Mouse (Mus musculus) ES-CJ7 (cell line): ENCODE measurements around the gene Kcna1.
A peak's percentile ranks its signal among the peaks of the same experiment; 100 is the strongest.

Experiments used
- DNase-seq: peaks from one replicate; pipeline ENCODE4 v3.0.0; 2011; ENCODE audit warnings: low read depth, low spot score

Kcna1 gene

DNA sequence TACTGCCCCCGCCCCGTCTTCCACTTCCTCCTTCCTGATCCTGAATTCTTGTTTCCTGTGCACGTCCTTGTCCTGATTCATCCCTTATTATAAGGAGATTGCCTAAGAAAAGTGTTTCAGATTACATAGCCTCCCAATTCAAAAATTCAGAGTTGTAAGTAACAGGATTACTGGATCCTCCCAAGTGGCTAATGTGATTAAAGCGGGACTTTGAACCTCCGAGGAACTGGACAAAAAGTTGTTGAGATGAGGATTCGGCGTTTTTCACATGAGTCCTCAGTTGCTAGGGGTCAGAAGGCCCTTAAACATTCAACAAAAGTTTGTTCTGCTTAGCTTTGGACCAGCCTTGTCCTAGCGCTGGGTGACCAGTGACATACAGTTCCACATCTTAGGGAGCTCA is at the start of gene Kcna1:
Gene Kcna1 (minus strand): TSS at position 4 of the 400 bp plus-strand sequence.
- DNase-seq = no peak

DNA sequence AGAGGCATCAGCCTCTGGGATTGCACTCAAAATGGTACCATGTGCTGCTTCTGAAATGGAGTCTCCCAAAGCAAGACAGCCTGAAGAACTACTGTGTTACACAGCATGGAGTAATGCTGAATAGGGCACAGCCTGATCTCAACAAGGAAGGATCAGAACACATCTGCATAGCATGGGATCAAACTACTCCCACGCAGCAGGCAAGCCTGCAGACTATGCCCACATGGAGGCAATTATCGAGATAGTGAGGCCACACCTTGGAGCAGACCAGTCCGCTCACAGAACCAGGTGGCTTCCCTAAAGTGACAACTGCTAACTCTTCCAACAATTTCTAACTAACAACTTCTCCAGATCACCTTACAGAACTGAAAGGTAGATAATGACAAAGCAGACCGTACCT is 40.9 kb upstream of the Kcna1 start:
- no peak for DNase-seq

DNA sequence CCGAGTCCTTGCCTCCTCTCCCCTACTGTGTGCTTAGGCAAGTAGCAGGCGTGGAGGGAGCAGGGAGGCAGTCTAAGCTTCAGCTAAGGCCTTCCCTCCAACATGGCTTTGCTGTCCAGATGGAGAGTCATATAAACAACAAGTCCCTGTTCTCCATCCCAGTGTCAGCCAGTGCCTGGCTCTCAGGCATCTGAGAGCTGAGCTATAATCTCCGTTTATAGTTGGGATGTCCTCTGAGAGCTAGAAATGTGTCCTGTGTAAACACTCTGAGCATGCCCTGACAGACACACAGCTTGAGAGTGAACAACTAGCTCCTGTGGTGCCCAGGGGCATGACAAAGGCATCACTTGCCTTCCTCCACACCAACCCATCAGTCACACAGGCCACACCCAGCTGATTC is 39.0 kb upstream of the Kcna1 start:
- no peak for DNase-seq

DNA sequence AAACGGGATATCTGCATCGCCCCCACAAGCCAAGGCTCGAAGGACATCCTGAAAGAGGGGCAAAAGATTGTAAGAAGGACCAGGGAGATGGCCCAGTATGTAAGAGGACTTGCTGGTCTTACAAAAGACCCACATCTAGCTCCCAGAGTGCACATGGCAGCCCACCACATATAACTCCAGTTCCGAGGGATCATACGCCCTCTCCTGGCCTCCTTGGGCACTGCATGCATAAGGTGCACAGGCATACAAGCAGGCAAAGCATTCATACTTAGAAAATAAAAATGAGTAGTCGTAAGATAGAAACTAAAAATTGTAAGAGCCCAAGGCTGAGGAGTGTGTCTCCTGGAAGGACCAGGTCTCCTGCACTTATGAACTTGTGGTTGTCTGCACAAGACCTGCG is 32.8 kb upstream of the Kcna1 start:
- DNase-seq = peak; percentile 48

DNA sequence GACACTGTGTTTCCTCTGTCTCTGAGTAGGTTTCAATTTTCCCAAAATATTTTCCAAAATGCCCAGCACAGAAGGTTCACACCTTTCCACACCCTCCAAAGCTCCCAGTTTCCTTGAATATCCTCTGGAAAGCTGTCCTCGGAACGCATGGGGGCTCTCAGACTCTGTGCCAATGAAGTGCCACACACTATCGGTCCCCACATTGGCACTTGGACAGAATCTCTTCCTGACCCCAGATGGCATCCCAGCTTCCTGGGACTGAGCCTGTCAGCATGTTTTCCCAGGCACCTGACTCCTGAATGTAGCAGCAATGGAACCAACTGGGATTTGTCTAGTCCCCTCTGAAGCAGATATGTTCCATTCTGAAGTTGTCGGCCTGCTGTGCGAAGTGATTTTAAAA is 20.8 kb upstream of the Kcna1 start:
- no peak for DNase-seq

DNA sequence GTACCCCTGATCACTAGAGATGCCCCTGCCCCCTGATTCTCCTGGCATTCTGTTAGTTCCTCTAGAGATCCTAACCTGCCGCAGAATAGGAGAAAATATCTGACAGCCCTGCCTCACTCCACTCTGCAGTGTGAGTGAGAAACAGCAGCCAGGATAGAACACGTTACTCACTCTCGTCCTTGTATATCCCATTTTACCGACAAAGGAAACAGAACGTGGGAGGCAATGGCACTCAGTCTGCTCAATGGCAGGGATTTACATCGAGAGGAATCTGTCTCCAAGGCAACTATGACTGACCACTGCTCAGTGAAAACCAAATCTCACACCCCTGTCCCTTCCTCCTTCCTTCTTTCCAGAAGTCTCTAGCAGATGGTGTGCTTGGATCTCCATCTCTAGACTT is 19.9 kb upstream of the Kcna1 start:
- DNase-seq = no peak

DNA sequence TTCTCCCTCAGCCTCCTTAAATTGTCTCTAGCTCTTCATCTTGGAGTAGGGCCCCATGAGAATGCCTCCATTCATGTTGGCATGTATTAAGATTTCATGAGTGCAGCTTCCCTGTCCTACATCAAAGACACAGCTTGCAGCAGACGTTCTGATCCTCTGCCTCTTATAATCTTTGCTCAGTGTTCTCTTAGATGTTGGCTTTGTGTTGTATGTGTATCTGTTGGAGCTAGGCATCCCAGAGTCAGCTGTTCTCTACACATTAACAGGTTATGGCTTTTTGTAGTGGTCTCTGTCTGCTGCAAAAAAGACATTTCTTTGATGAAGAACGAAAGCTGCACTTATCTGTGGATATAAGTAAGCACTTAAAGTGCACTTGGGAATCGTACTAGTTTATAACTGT is 18.4 kb upstream of the Kcna1 start:
- DNase-seq = no peak

DNA sequence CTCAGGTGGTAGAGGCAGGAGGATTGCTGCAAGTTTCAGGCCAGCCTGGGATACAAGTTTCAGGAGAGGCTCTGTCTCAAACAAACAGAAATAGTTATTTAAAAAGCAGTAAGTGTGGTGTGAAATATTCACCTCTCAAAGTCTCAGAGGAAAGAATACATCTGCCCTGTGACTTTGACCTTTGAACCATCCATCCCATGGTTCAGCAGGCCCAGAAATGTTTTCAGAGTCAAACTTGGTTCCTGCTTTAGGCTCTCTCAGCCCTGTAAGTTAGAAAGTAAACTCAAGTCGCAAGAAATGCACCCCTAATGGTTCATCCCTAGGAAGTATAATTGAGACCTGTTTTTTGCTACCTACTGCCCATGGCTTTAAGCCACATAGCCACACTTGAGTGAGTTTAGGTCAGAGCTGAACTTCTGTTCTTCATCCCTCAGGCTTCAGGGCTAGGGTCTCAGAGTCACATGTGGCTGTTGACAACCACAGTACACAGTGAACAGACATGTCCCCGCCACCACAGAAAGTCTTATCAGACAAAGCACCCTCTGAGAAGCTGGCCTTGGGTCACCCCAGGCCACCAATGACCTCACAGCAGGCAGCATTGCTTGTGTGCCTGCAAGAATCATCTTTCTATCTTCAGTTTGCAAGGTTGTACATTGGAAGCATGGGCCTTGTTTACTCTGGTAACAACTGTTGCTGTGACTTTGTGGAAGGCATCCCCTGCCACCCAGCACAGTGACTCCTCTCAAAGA is 11.6 kb upstream of the Kcna1 start:
- DNase-seq = no peak

DNA sequence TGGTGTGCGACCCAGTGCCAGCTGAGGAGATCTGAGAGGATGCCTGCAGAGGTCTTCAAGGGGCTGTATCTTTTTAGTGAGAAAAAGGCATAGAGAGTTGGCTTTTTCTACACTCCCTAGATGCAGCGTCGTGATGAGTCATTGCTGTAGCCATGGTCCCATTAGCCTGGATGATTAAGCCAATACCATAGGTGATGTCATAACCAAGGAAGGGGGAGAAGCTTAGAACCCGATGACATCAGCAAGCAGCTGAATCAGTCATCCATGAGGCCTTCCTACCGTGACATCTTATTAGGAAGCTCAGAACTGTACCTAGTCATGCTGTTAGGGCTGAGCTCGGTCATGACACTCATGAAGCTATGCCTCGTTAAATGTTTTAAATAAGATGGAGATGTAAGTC is 7.4 kb upstream of the Kcna1 start:
- DNase-seq = no peak

DNA sequence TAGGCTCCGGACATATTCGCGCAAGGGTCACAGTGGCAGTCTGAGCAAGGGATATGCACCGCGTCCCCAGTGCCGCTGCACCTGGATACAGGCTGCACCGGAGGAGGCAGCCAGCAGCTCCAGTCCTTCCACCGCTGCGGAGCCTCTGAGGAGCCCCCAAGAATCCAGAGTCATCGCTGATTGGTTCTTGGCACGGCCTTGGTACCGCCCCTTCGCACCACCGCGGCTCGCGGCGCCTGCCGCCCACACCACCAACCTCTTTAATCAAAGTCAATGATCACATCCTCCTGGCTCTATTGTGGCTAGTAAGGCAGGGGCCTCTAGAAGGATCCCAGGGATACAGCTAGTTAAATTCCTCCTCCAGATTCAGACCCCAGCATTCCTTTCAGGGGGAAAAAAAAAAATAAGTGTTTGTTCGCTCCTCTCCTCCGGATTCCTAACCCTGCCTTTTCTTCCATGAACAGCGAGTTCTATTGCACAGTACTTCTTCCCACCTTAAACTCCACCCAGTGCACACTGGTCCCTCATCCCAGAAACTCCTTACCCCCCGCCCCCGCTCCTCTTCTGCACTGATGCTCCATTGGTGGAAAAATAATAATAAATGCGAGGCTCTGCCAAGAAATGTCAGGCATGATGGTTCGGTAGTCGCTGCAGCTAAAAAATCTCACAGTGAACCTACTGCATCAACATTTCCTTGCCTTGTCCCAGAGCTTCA is 383 bp downstream of the Kcna1 start:
- peak; percentile 84 for DNase-seq

DNA sequence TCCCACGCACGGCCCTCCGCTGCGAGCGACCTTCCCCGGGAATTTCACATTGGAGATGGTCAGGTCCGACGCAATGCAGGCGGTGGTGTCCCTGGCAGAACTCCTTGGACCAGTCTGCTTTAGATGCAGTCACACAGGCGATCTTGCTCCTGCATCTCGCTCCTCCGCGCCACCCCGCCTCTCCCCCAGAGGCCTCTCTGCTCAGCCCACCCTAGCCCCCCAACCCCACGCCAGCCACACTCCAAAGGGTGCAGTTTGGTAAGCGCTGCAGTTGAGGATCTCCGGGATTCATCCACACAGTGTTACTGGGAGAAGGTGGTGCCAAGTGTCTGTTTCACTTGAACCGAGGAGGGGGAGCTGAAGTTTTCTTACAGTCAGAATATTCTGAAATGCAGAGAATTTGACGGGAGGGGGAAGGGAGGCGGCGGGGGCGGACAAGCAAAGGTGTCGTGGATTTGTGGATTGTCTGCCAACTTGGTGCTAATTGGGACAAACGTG is 1.1 kb downstream of the Kcna1 start:
- DNase-seq = peak; percentile 30

DNA sequence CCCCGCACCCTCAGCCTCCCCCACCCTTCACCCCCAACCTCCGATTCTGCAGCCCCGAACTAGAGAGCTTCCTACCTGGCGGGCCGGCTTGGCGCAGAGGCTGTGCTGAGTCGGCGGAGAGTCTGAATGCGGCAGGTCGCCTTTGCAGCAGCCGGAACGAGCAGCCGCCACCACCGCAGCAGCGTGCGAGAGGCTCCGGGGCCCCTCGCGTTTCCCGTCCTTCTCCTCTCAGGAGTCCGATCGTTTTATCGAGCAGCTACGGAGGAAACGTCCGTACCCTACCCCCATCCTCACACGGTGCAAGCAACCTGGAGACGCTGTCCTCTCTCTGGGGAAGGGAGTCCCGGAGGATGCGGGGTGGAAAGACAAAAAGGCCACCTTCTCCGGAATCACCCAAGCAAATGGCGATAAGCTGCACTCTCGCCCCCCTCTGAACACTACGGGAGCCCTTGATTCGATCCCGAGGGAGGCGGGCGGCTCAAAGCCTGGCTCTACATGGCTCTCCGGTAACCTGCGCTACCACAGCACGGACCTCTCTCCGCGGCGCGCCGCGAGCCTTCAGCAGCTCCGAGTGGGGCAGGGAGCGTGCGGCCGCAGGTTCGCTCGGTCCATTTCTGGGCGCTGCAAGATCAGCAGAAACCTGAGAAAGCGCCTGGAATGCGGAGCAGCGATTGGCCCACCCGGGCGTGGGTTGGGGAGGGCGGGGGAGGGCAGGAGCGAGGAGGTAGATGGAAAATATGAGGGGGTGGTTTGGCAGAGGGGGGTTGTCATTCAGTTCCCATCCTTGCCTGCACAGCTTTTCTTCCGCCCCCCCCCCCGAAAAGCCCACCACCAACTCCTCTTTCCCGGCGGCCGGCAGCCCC is 1.8 kb downstream of the Kcna1 start:
- DNase-seq = peak; percentile 30

DNA sequence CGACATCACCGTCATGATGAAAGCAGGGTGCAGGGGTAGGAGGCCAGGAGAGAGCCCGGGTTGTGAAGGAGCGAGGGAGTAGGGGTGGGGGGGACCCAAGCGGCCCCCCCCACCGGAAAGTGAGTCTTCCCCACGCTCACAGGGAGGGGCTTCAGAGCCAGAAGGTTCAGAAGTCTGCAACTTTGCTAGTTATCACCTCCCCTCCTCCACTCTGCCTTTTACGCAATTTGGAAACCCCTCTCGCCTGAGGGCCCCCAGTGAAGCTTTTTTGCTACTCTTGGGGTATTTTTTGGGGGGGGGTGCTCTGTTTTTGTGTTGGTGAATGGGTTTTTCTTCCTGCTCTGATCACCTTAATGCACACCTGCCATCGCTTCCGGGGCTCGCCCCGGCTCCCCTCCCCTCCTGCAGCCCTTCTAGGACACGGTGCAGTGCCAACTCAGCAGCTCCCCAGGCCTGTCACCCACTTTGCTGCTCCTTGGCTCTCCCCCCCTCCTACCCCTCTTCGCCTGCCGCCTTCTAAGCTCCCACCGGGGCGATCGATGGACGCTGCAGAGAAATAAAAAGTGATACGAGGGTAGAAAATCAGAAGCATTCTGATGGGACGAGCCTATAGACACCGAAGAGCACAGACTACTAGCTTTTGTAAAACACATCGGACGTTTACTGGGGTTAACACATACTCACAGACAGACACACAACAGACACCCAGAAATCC is 2.7 kb downstream of the Kcna1 start:
- no peak for DNase-seq

DNA sequence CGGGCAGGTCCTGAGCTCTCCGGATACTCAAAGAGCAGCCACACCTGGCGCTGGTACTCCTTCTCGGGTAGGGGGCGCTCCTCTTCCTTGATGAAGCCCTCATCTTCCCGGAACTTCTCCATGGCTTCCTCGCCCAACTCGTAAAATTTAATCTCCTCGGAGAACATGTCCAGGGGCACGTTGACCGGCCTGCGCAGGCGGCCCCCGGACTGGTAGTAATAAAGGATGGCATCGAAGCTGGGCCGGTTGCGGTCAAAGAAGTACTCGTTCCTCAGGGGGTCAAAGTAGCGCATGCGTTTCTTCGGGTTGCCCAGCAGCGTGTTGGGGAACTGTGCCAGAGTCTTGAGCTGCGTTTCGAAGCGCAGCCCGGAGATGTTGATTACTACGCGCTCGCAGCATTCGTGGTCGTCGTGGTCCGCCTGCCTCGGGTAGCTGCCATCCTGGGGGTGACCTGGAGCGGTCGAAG is 3.3 kb downstream of the Kcna1 start:
- DNase-seq = peak; percentile 67

DNA sequence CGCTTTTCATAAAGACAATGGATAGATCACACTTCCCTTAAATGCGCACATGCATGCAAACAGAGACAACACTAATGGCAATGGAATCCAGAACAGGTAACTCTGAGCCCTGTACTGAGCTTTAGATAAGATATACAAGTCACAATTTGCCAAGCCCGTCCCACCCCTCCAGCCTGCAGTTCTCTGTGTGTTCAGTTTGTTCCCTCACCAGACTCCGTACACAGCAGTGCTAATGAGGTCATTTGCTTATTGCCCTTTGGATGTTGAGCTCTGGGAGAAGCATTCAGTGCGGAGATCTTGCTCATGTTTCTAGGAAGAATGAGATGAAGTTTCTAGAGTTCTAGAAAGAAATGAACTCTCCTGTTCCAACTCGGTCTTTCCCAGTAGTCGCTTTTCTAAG is 17.7 kb downstream of the Kcna1 start:
- DNase-seq = no peak

DNA sequence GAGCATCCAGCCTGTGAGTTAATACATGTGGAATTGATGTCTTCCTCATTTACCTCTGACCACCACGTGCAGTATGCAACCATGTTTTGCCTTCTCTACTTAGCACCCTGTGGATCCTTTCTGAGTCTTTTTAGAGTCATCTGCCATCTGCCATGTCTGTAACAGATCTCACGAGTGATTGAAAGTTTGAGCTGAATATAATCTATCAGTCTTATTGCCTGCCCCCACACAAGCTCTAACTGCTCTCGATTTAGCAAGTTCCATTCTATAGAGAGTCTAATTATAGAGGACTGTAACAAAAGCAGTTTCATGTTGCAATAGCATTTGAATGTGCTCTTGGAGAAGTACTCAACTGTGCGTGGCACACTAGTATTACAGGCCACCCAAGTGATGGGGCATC is 27.7 kb downstream of the Kcna1 start:
- DNase-seq = no peak

DNA sequence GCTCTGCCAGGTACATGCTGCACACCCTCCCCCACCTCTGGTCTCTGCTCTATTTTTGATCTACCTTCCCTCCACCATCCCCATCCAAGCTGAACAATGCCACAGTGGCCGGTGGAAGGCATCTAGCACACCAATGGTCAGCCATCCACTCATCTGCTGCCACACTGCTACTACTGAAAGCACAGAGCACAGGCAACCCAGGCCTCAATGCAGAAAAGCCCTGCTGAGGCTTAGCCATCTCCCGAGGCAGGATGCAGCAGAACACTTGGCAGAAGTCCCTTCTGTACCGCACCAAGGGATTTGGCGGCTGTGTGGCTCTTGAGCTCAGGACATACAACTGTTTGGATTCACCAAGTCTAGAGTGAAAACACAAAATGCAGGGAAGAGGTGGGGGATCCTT is 35.4 kb downstream of the Kcna1 start:
- no peak for DNase-seq

DNA sequence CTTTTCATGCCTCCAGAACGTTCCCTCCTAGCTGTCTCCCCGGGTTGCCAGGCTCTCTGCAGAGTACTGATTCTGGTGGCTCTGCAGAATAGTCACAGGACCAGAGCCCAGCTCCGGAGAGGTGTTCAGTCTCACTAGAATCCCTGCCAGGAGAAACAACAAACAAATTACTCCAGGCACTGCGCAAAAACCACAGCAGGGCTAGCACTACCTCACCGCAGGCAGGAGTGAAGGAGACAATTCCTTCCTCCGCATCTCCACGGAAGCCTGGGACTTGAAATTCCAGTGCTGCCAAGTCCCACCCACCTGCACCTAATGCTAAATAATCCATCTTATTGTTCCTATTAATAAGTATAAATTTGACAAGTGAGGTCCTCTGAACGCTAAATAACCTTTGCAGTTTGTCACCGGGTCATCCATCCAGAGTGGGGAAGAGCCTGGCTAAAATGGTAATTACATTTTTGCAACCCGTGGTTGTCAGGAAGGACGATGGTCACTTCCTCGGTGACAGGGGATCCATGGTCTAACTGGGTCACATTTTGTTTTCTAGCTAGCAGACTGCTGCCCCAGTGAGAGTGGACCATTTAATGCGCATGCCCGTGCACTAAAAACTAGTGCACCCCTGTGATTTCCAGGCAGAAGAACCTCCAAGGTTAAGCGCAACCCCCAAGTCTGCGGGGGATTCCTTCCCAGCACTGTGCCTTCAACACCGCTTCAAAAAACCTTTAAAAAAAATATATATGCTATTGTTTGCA is 36.8 kb downstream of the Kcna1 start:
- no peak for DNase-seq

DNA sequence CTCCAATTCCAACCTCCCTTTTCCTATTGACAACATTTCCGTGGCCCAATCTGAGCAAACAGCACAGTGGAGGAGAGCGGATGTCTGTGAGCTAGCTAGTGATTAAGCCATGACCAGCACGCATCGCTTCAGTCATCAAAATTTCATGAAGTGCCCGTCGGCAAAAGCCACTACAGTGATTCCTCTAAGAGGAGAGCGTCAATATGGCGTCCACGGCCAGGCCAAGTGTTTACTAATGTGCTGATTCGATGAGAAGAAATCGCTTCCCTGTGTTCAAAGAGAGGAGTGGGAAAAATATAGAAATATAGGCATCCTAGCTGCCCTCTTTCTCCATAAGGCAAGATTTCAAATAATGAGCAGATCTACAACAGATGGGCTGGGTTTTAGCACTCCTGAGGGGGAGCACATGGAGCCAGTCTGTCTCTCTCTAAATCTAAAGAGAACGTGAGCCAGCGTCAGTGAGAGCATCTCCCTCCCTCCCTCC is 44.3 kb downstream of the Kcna1 start:
- no peak for DNase-seq

DNA sequence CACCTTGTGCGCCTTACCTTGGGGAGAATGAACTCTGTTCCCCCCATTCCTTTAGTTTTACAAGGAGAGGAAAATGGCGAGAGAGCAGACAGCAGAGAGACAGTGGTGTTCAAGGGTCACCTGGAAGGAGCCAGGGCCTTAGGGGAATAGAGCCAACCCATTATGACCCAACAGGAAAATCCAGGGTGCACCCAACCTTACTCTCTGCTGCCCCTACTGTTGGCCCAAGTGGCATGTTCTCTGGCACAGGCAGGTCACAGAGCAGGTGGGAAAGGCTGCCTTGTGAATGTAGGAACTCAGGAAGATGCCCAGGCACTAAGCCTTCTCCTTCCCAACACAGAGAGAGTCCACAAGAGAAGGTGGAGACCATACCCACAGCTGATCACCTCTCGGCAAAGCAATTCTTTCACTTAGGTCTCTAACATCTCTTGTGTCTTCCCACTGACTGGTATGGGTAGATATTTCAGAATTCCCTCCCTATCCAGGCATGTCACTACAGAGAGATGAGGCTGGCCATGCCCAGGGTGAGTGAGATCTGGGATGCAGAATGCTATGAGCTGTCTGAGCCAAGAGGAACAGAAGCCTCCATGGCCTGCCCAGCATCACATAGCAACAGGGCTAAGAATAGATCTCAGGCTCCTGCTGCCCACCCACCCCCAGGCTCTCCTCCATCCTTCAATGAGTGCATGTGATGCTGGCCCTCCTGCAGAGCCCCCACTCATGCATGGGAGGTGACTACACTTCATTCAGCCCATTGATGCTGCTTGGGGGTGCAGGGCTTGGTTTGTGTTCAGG is 46.8 kb downstream of the Kcna1 start:
- DNase-seq = peak; percentile 20
